Mouse (Mus musculus) forebrain, postnatal 0 days (tissue): ENCODE data around the gene Ssx2ip. TPM values are rescaled to one million over a fixed set of nuclear protein-coding genes. Genes with fewer than 3 reads are reported as not detected.

Experiments
- ATAC-seq: fragments of 200-750 bp; cut with Nextera tagmentation; 2 replicates; pipeline ENCODE4 v1.8.0; 2017; ENCODE audit warnings: mild to moderate bottlenecking, moderate library complexity
- DNase-seq: peaks from one replicate; pipeline ENCODE4 v3.0.0-alpha.2; 2015
- H3K27ac ChIP-seq: fragments of 300-500 bp; sonication (generic); 2 replicates; pipeline ENCODE4 v1.5.1; 2014; ENCODE audit warnings: low read depth, mild to moderate bottlenecking, antibody characterized with exemption, low read length, moderate library complexity, mixed read lengths
- H3K27me3 ChIP-seq: fragments of 300-500 bp; sonication (generic); 2 replicates; pipeline ENCODE4 v1.6.1; 2014; ENCODE audit warnings: mild to moderate bottlenecking, low read length, mixed read lengths; ENCODE audit not compliant: insufficient read depth
- H3K36me3 ChIP-seq: fragments of 300-500 bp; sonication (generic); 2 replicates; pipeline ENCODE4 v1.6.1; 2014; ENCODE audit warnings: mild to moderate bottlenecking, moderate library complexity; ENCODE audit not compliant: insufficient read depth
- H3K4me1 ChIP-seq: fragments of 300-500 bp; sonication (generic); 2 replicates; pipeline ENCODE4 v1.6.1; 2014; ENCODE audit warnings: antibody characterized with exemption; ENCODE audit not compliant: insufficient read depth
- H3K4me2 ChIP-seq: fragments of 300-500 bp; sonication (generic); 2 replicates; pipeline ENCODE4 v1.6.1; 2014; ENCODE audit warnings: low read depth, mild to moderate bottlenecking, moderate library complexity
- H3K4me3 ChIP-seq: fragments of 300-500 bp; sonication (generic); 2 replicates; pipeline ENCODE4 v1.5.1; 2014; ENCODE audit warnings: low read depth, low read length, mixed read lengths
- H3K9ac ChIP-seq: fragments of 300-500 bp; sonication (generic); 2 replicates; pipeline ENCODE4 v1.6.1; 2014; ENCODE audit warnings: mild to moderate bottlenecking
- H3K9me3 ChIP-seq: fragments of 300-500 bp; sonication (generic); 2 replicates; pipeline ENCODE4 v1.6.1; 2016; ENCODE audit warnings: low read length
- CTCF ChIP-seq: sonication (generic); IDR thresholded peaks from 2 replicates; pipeline ENCODE4 v1.5.1; 2016; ENCODE audit warnings: antibody characterized with exemption, control low read depth, low read depth
- WGBS: fragments of 180-500 bp; shearing (Covaris S2); extraction: QIAGEN DNeasy Blood & Tissue Kit; methylation state at CpG from one replicate; pipeline ENCODE4 v1.1.7; 2014; 5-methylcytosine and 5-hydroxymethylcytosine counted together
- microRNA-seq, 2 experiments: library from miRNA; unstranded; fragments of <30 nt; microRNA quantifications; one replicate each; pipeline ENCODE4; 2016
- polyA plus RNA-seq: library from polyadenylated mRNA; unstranded; fragments of >200 nt; fragmentation: Nextera tagmentation; extraction: Ambion mirVana; gene quantifications from 2 replicates; pipeline ENCODE4 v1.2.1, GENCODE M21; 2015
- total RNA-seq: library from RNA; depleted of rRNA; stranded (reverse); fragments of >200 nt; gene quantifications from 2 replicates; pipeline ENCODE4 v1.2.3, GENCODE M21; 2014; rRNA removed

The Ssx2ip gene
- total and polyA plus RNA-seq, 2 experiments from 2014 or later = 26.6 to 43.2 TPM

DNA sequence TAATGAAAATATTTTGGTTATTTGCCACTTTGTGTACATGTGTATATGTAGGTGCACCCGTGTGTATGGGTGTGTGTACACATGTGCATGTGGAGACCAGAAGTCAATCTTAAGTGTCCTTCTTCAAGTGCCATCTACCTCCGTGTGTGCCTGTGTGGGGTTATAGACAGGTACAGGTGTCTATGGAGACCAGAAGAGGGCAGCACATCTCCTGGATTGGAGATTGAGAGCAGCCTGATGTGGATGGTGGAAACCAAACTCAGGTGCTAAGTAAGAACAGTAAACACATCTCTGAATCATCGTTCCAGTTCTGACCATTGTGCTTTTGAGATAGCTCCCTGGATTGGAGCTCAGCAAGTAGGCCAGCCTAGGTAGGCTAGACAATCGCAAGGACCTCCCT is 82.0 kb downstream of the Ssx2ip start:
- no peak for TF ChIP-seq CTCF
- Histone ChIP-seq H3K36me3 (no peaks in the 10 kb centered on the region), H3K27ac (no peak overlapping the region), H3K9ac (no peak overlapping the region), H3K4me1 (no peaks in the 10 kb centered on the region), H3K9me3 (no peaks in the 10 kb centered on the region), H3K27me3 (no peaks in the 10 kb centered on the region), H3K4me2 (no peak overlapping the region), H3K4me3 (no peak overlapping the region)
- ATAC-seq (no peak), DNase-seq (no peak)
- WGBS = 87% methylated on average over 4 of the region's 4 CpGs

Small RNA genes within 50 kb of the gene (microRNA-seq; reads per million reads assigned to microRNA genes)
- 0 reads per million in 2 experiments for gene Gm22901

Other genes starting within 250 kb of the Ssx2ip start
- gene Lpar3, start 183.7 kb upstream of the Ssx2ip start, total RNA-seq = 0.43 and 0.69 TPM in 2 replicates
- gene Lpar3, start 183.7 kb upstream of the Ssx2ip start, polyA plus RNA-seq = 0.78 and 0.92 TPM in 2 replicates
- 7.5 and 9.9 TPM in 2 replicates for gene Ctbs, start 45.2 kb downstream of the Ssx2ip start, total RNA-seq
- gene Ctbs, start 45.2 kb downstream of the Ssx2ip start, polyA plus RNA-seq = 3.8 and 4.4 TPM in 2 replicates
- gene Spata1, start 95.1 kb downstream of the Ssx2ip start, total RNA-seq = 6.0 and 13.5 TPM in 2 replicates
- 4.3 and 6.5 TPM in 2 replicates for gene Spata1, start 95.1 kb downstream of the Ssx2ip start, polyA plus RNA-seq
- gene Gng5, start 95.2 kb downstream of the Ssx2ip start, total RNA-seq = 73.7 and 90.4 TPM in 2 replicates
- 291 and 344 TPM in 2 replicates for gene Gng5, start 95.2 kb downstream of the Ssx2ip start, polyA plus RNA-seq
- gene Rpf1, start 116.8 kb downstream of the Ssx2ip start, total RNA-seq = 36.7 and 39.9 TPM in 2 replicates
- 27.4 and 29.4 TPM in 2 replicates for gene Rpf1, start 116.8 kb downstream of the Ssx2ip start, polyA plus RNA-seq
- 0.08 and 0.43 TPM in 2 replicates for gene Uox, start 165.8 kb downstream of the Ssx2ip start, total RNA-seq
- gene Uox, start 165.8 kb downstream of the Ssx2ip start, polyA plus RNA-seq = 0.19 and 0.25 TPM in 2 replicates
- gene Dnase2b, start 211.0 kb downstream of the Ssx2ip start, total RNA-seq = not detected in 2 replicates
- not detected in 2 replicates for gene Dnase2b, start 211.0 kb downstream of the Ssx2ip start, polyA plus RNA-seq
- not detected in 2 replicates for gene 4930503B20Rik, start 246.7 kb downstream of the Ssx2ip start, total RNA-seq
- 0.12 TPM in 1 of 2 replicates, not detected in the other for gene 4930503B20Rik, start 246.7 kb downstream of the Ssx2ip start, polyA plus RNA-seq